Mouse (Mus musculus) liver, adult (tissue): Measurements from ENCODE around the gene Dcdc2a.

Experiments
- GATA4 ChIP-seq: IDR thresholded peaks from 2 replicates; pipeline ENCODE4 v1.6.1; 2014; ENCODE audit warnings: mild to moderate bottlenecking, low read length; ENCODE audit not compliant: insufficient replicate concordance

Gene Dcdc2a

GRCm38 (mm10) chr13:25122740-25123335 is 67.0 kb downstream of the Dcdc2a start:
- no peak for TF ChIP-seq GATA4

- no peak for TF ChIP-seq GATA4
Measured at GRCm38 (mm10) chr13:25127216-25127615, 71.4 kb downstream of the Dcdc2a start.

- no peak for TF ChIP-seq GATA4
Measured at GRCm38 (mm10) chr13:25127806-25128205, 72.0 kb downstream of the Dcdc2a start.

GRCm38 (mm10) chr13:25128766-25129165 is 73.0 kb downstream of the Dcdc2a start:
- no peak for TF ChIP-seq GATA4

GRCm38 (mm10) chr13:25143066-25143465 is 87.3 kb downstream of the Dcdc2a start:
- TF ChIP-seq GATA4: no peak

- no peak for TF ChIP-seq GATA4
Measured at GRCm38 (mm10) chr13:25144093-25144492, 88.3 kb downstream of the Dcdc2a start.

GRCm38 (mm10) chr13:25146232-25146631 is 90.4 kb downstream of the Dcdc2a start:
- no peak for TF ChIP-seq GATA4

- no peak for TF ChIP-seq GATA4
Measured at GRCm38 (mm10) chr13:25150154-25150781, 94.5 kb downstream of the Dcdc2a start.

- no peak for TF ChIP-seq GATA4
Measured at GRCm38 (mm10) chr13:25150861-25151260, 95.1 kb downstream of the Dcdc2a start.

DNA sequence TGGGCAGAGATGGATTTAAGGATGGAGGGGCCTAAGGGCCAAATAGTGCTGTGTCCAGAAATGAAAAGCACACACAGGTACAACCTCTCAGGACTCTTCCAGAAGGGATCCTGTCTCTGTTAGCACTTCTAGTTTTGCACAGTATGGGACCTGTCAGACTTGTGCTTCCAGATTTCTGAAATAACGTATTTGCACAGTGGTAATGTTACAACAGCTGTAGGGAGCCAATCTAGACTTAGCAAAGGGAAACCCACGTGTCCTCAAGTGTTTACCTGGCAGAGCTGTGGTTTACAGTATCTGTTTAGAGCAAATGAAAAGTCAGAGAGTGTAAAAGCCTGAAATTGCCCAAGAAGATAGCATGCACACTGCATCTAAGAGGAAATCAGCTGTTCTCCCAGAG is 104.1 kb downstream of the Dcdc2a start:
- no peak for TF ChIP-seq GATA4

DNA sequence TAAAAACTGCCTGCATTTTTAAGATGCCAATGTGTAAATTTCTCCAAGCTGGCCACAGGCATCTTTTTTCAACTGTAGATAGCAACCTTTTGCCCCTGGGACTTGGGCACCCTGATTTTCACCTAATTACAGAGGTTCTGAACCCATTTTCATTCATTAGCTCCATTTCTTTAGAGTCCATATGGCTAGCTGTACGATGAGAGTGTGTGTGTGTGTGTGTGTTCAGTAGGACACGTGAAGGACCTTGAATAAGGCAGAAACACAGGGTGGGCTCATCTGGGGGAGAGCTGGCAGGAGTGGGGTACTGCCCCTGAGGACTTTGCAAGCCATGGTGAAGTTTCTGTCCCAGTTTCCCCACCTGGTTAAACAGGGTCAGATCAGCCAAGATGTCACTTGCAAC is 105.0 kb downstream of the Dcdc2a start:
- TF ChIP-seq GATA4: no peak

DNA sequence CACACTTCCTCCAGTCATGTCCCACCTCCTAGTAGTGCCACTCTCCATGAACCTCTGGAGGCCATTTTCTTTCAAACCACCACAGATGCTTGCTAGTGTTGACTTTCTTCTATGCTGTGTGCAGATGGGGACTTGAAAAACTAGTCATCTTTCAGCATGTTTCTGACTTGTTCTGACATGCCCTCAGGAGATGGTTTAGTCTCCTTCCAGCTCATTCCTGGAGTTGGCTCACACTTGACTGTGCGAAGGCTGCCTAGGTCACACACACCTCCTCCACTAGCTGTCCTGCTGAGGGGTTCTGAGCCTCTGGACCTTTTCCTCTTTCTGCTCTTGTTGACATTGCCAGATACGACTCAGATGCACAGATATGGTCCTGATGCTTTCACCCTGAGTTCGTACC is 106.8 kb downstream of the Dcdc2a start:
- TF ChIP-seq GATA4: no peak

GRCm38 (mm10) chr13:25168891-25169290 is 113.1 kb downstream of the Dcdc2a start:
- no peak for TF ChIP-seq GATA4

DNA sequence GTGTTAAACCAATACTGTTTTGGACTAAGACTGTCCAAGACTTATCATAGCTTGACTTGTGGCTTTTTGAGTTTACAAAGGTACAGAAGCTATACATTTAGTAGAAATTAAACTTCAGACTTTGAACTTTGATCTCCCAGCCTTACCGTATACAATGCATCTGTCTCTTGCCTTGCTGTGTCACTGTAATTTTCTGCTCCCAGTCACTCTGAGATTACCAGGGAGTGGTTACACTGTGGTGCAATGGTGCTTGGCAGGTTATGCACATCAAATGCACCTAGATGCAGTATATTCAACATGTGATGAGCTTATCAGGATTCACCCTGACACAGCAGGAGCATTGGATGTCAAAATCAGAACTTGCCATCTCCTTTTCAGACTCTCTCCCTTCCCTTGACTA is 122.0 kb downstream of the Dcdc2a start:
- no peak for TF ChIP-seq GATA4

GRCm38 (mm10) chr13:25178236-25179001 is 122.6 kb downstream of the Dcdc2a start:
- TF ChIP-seq GATA4: no peak
